Mouse (Mus musculus) hindbrain, embryonic 14.5 days (tissue): ENCODE measurements around the gene Zfp488. TPM values are rescaled to one million over a fixed set of nuclear protein-coding genes. Genes with fewer than 3 reads are reported as not detected.

Experiments
- ATAC-seq: fragments of 200-750 bp; cut with Nextera tagmentation; 2 replicates; pipeline ENCODE4 v1.8.0; 2017; ENCODE audit warnings: moderate number of reproducible peaks, mild to moderate bottlenecking, moderate TSS enrichment, moderate library complexity; ENCODE audit not compliant: low FRiP score
- DNase-seq: peaks from one replicate; pipeline ENCODE4 v3.0.0-alpha.2; 2015; ENCODE audit warnings: low spot score
- H3K27ac ChIP-seq: fragments of 300-500 bp; sonication (generic); 2 replicates; pipeline ENCODE4 v1.5.1; 2014; ENCODE audit warnings: mild to moderate bottlenecking, moderate library complexity
- H3K27me3 ChIP-seq: fragments of 300-500 bp; sonication (generic); 2 replicates; pipeline ENCODE4 v1.6.1; 2014; ENCODE audit warnings: mild to moderate bottlenecking, low read length, mixed read lengths; ENCODE audit not compliant: control insufficient read depth, insufficient read depth
- H3K36me3 ChIP-seq: fragments of 300-500 bp; sonication (generic); replicated peaks from 2 replicates; pipeline ENCODE4 v1.6.1; 2014; ENCODE audit not compliant: control insufficient read depth, insufficient read depth
- H3K4me1 ChIP-seq: fragments of 300-500 bp; sonication (generic); replicated peaks from 2 replicates; pipeline ENCODE4 v1.6.1; 2014; ENCODE audit warnings: antibody characterized with exemption, low read length, mixed read lengths; ENCODE audit not compliant: control insufficient read depth, insufficient read depth
- H3K4me2 ChIP-seq: fragments of 300-500 bp; sonication (generic); replicated peaks from 2 replicates; pipeline ENCODE4 v1.6.1; 2014; ENCODE audit warnings: mild to moderate bottlenecking, moderate library complexity
- H3K4me3 ChIP-seq: fragments of 300-500 bp; sonication (generic); replicated peaks from 2 replicates; pipeline ENCODE4 v1.5.1; 2014; ENCODE audit warnings: mild to moderate bottlenecking, low read length
- H3K9ac ChIP-seq: fragments of 300-500 bp; sonication (generic); 2 replicates; pipeline ENCODE4 v1.6.1; 2014
- H3K9me3 ChIP-seq: fragments of 300-500 bp; sonication (generic); 2 replicates; pipeline ENCODE4 v1.6.1; 2016; ENCODE audit warnings: low read length; ENCODE audit not compliant: control insufficient read depth
- WGBS: fragments of 180-500 bp; shearing (Covaris S2); extraction: QIAGEN DNeasy Blood & Tissue Kit; methylation state at CpG from one replicate; pipeline ENCODE4 v1.1.7; 2014; 5-methylcytosine and 5-hydroxymethylcytosine counted together
- polyA plus RNA-seq: library from polyadenylated mRNA; unstranded; fragments of >200 nt; fragmentation: Nextera tagmentation; extraction: Ambion mirVana; gene quantifications from 2 replicates; pipeline ENCODE4 v1.2.1, GENCODE M21; 2014

Gene Zfp488
- polyA plus RNA-seq, 1 experiment from 2014 or later, result 0.78 TPM

- 68% methylated on average over 3 of the region's 3 CpGs for WGBS
- DNase-seq (no peak), ATAC-seq (no peak)
- no peak overlapping the region for H3K27ac ChIP-seq
- H3K4me2 ChIP-seq, result no peak overlapping the region
- no peak overlapping the region for H3K4me3 ChIP-seq
- H3K9ac ChIP-seq, result no peak overlapping the region
- no peaks in the 10 kb centered on the region for H3K4me1 ChIP-seq
- H3K27me3 ChIP-seq, result no peaks in the 10 kb centered on the region
- no peaks in the 10 kb centered on the region for H3K9me3 ChIP-seq
- no peaks in the 10 kb centered on the region for H3K36me3 ChIP-seq
Observed at GRCm38 (mm10) chr14:33958841-33959240, 19.7 kb downstream of the Zfp488 start.

GRCm38 (mm10) chr14:33958186-33958585, 20.4 kb downstream of the Zfp488 start:
- ATAC-seq (no peak), DNase-seq (no peak)
- no peak overlapping the region for H3K4me3 ChIP-seq
- no peaks in the 10 kb centered on the region for H3K27me3 ChIP-seq
- H3K4me1 ChIP-seq, result no peaks in the 10 kb centered on the region
- WGBS, result 90% methylated on average over 4 of the region's 4 CpGs
- H3K27ac ChIP-seq, result no peak overlapping the region
- no peak overlapping the region for H3K4me2 ChIP-seq
- no peaks in the 10 kb centered on the region for H3K9me3 ChIP-seq
- H3K9ac ChIP-seq, result no peak overlapping the region
- H3K36me3 ChIP-seq, result no peaks in the 10 kb centered on the region

GRCm38 (mm10) chr14:33956055-33956454, 22.5 kb downstream of the Zfp488 start:
- Histone ChIP-seq H3K9ac (no peak overlapping the region), H3K4me3 (no peak overlapping the region), H3K9me3 (no peaks in the 10 kb centered on the region), H3K36me3 (no peaks in the 10 kb centered on the region), H3K4me2 (no peak overlapping the region), H3K4me1 (no peaks in the 10 kb centered on the region), H3K27ac (no peak overlapping the region), H3K27me3 (no peaks in the 10 kb centered on the region)
- no peak for DNase-seq
- no peak for ATAC-seq
- WGBS, result 75% methylated on average over 13 of the region's 13 CpGs

- ATAC-seq, result no peak
- Histone ChIP-seq H3K27ac (no peak within 1 kb of the TSS), H3K4me3 (no peak within 1 kb of the TSS), H3K9me3 (no peaks in the 10 kb centered on the region), H3K27me3 (no peaks in the 10 kb centered on the region), H3K9ac (no peak within 1 kb of the TSS), H3K36me3 (no peaks in the 10 kb centered on the region), H3K4me1 (no peaks in the 10 kb centered on the region), H3K4me2 (no peak within 1 kb of the TSS)
- 92% methylated on average over 5 of the region's 5 CpGs for WGBS
- no peak for DNase-seq
Observed at GRCm38 (mm10) chr14:33953761-33954160, 24.8 kb downstream of the Zfp488 start, which contains the start of gene Rbp3. Gene Rbp3 (plus strand): TSS chr14:33954003.

GRCm38 (mm10) chr14:33952233-33952981, 26.2 kb downstream of the Zfp488 start:
- H3K4me3 ChIP-seq, result no peak overlapping the region
- WGBS, result 66% methylated on average over 6 of the region's 6 CpGs
- no peaks in the 10 kb centered on the region for H3K36me3 ChIP-seq
- no peak overlapping the region for H3K27ac ChIP-seq
- H3K27me3 ChIP-seq, result no peaks in the 10 kb centered on the region
- ATAC-seq, result no peak
- no peaks in the 10 kb centered on the region for H3K9me3 ChIP-seq
- no peaks in the 10 kb centered on the region for H3K4me1 ChIP-seq
- H3K4me2 ChIP-seq, result no peak overlapping the region
- H3K9ac ChIP-seq, result no peak overlapping the region
- DNase-seq, result no peak

- Histone ChIP-seq H3K9ac (no peak overlapping the region), H3K36me3 (no peaks in the 10 kb centered on the region), H3K27ac (no peak overlapping the region), H3K4me3 (no peak overlapping the region), H3K27me3 (no peaks in the 10 kb centered on the region), H3K4me1 (no peaks in the 10 kb centered on the region), H3K4me2 (no peak overlapping the region), H3K9me3 (no peaks in the 10 kb centered on the region)
- no peak for ATAC-seq
- WGBS, result 82% methylated on average over 6 of the region's 6 CpGs
- DNase-seq, result no peak
Observed at GRCm38 (mm10) chr14:33946125-33946524, 32.4 kb downstream of the Zfp488 start.

GRCm38 (mm10) chr14:33942222-33942621, 36.3 kb downstream of the Zfp488 start:
- Histone ChIP-seq H3K4me1 (0 out of 2 replicates have a peak, but pooled peaks cover 3% of the 10 kb centered on the region), H3K4me2 (no peak overlapping the region), H3K36me3 (no peaks in the 10 kb centered on the region), H3K4me3 (no peak overlapping the region), H3K9me3 (no peaks in the 10 kb centered on the region), H3K9ac (no peak overlapping the region), H3K27ac (no peak overlapping the region), H3K27me3 (no peaks in the 10 kb centered on the region)
- no peak for DNase-seq
- 83% methylated on average over 5 of the region's 5 CpGs for WGBS
- ATAC-seq, result no peak

GRCm38 (mm10) chr14:33940739-33941138, 37.8 kb downstream of the Zfp488 start, which contains the start of gene Gdf2:
Gene Gdf2 (plus strand): TSS chr14:33941039.
- DNase-seq, result no peak
- Histone ChIP-seq H3K27ac (no peak within 1 kb of the TSS), H3K9ac (no peak within 1 kb of the TSS), H3K9me3 (no peaks in the 10 kb centered on the region), H3K27me3 (no peaks in the 10 kb centered on the region), H3K4me1 (0 out of 2 replicates have a peak, but pooled peaks cover 3% of the 10 kb centered on the region), H3K4me2 (no peak within 1 kb of the TSS), H3K4me3 (no peak within 1 kb of the TSS), H3K36me3 (no peaks in the 10 kb centered on the region)
- ATAC-seq, result no peak
- 81% methylated on average over 8 of the region's 8 CpGs for WGBS

GRCm38 (mm10) chr14:33939117-33939516, 39.4 kb downstream of the Zfp488 start:
- H3K9ac ChIP-seq, result 0 out of 2 replicates have a peak overlapping the region, but pooled peaks have one; percentile 24
- no peak overlapping the region for H3K4me3 ChIP-seq
- peak; percentile 27; the same call in 1 of the 2 replicates for ATAC-seq

More at GRCm38 (mm10) chr14:33939117-33939516, 39.4 kb downstream of the Zfp488 start:
- Histone ChIP-seq H3K4me2 (peak overlapping the region; percentile 35), H3K27ac (no peak overlapping the region), H3K36me3 (no peaks in the 10 kb centered on the region), H3K9me3 (no peaks in the 10 kb centered on the region), H3K4me1 (0 out of 2 replicates have a peak, but pooled peaks cover 3% of the 10 kb centered on the region), H3K27me3 (no peaks in the 10 kb centered on the region)
- DNase-seq, result peak; percentile 89
- 26% methylated on average over 9 of the region's 9 CpGs for WGBS
